Mouse (Mus musculus): ENCODE measurements around the gene Wipi1.

DNA sequence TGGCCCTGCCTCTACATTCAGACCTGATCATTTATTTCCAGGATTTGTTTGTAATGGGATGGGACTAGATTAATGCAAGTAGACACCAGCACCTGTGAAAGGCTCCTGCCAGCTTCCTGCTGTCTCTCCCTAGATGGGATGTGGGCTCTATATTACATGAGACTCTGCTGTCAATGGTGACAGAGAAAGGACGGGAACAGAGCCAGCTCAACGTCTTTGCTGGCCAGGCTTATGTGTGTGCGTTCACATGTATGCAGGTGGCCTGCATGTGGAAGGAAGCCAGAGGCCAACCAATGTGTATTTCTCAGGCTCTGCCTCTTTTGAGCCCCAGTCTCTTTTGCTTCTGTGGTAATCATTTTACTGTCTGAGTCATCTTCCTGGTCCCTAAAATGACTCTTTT is 33.2 kb downstream of the Wipi1 start:
- TF ChIP-seq CTCF (IDR thresholded peaks at IDR 0.05; ENCODE audit: extremely low read depth, insufficient read length, insufficient replicate concordance, low read depth, low read length) = no peak
- no peak for TF ChIP-seq POLR2A (IDR thresholded peaks at IDR 0.05; ENCODE audit: low read depth, low read length)
